Mouse (Mus musculus) lung, embryonic 16.5 days (tissue): ENCODE measurements around the gene Foxp1. TPM values are rescaled to one million over a fixed set of nuclear protein-coding genes. Genes with fewer than 3 reads are reported as not detected.

Source experiments
- ATAC-seq: fragments of 200-750 bp; cut with Nextera tagmentation; 2 replicates; pipeline ENCODE4 v1.8.0; 2017; ENCODE audit warnings: low read depth, mild to moderate bottlenecking, moderate library complexity
- H3K27ac ChIP-seq: fragments of 300-500 bp; sonication (generic); 2 replicates; pipeline ENCODE4 v1.5.1; 2014; ENCODE audit warnings: mild to moderate bottlenecking, control low read depth, low read length
- H3K27me3 ChIP-seq: fragments of 300-500 bp; sonication (generic); 2 replicates; pipeline ENCODE4 v1.6.1; 2014; ENCODE audit warnings: low read depth, low read length, mixed read lengths; ENCODE audit not compliant: control insufficient read depth, insufficient read depth
- H3K36me3 ChIP-seq: fragments of 300-500 bp; sonication (generic); 2 replicates; pipeline ENCODE4 v1.6.1; 2014; ENCODE audit warnings: low read length; ENCODE audit not compliant: control insufficient read depth, insufficient read depth
- H3K4me1 ChIP-seq: fragments of 300-500 bp; sonication (generic); replicated peaks from 2 replicates; pipeline ENCODE4 v1.6.1; 2014; ENCODE audit warnings: low read length, mixed read lengths; ENCODE audit not compliant: control insufficient read depth, insufficient read depth
- H3K4me2 ChIP-seq: fragments of 300-500 bp; sonication (generic); 2 replicates; pipeline ENCODE4 v1.6.1; 2014; ENCODE audit warnings: low read depth, low read length, control low read depth
- H3K4me3 ChIP-seq: fragments of 300-500 bp; sonication (generic); 2 replicates; pipeline ENCODE4 v1.5.1; 2014; ENCODE audit warnings: mild to moderate bottlenecking, low read length, control low read depth
- H3K9ac ChIP-seq: fragments of 300-500 bp; sonication (generic); 2 replicates; pipeline ENCODE4 v1.6.1; 2014; ENCODE audit warnings: low read length, control low read depth
- H3K9me3 ChIP-seq: fragments of 300-500 bp; sonication (generic); 2 replicates; pipeline ENCODE4 v1.6.1; 2016; ENCODE audit warnings: low read length; ENCODE audit not compliant: control insufficient read depth
- WGBS: fragments of 180-500 bp; shearing (Covaris S2); extraction: QIAGEN DNeasy Blood & Tissue Kit; methylation state at CpG from one replicate; pipeline ENCODE4 v1.1.7; 2014; 5-methylcytosine and 5-hydroxymethylcytosine counted together
- polyA plus RNA-seq: library from polyadenylated mRNA; unstranded; fragments of >200 nt; fragmentation: Nextera tagmentation; extraction: Ambion mirVana; gene quantifications from 2 replicates; pipeline ENCODE4 v1.2.1, GENCODE M21; 2015

Foxp1 gene
- polyA plus RNA-seq, 1 experiment from 2014 or later = 116 TPM

GRCm38 (mm10) chr6:99175377-99175776 lies 347.1 kb downstream of the Foxp1 start:
- peak overlapping the region; percentile 57 for H3K27ac ChIP-seq
- H3K9me3 ChIP-seq = no peaks in the 10 kb centered on the region
- H3K36me3 ChIP-seq = no peaks in the 10 kb centered on the region
- peak; percentile 49 for ATAC-seq
- 37% methylated on average over 5 of the region's 5 CpGs for WGBS
- no peak overlapping the region for H3K4me3 ChIP-seq
- no peak overlapping the region for H3K9ac ChIP-seq
- peaks cover 34% of the 10 kb centered on the region for H3K4me1 ChIP-seq
- H3K27me3 ChIP-seq = no peaks in the 10 kb centered on the region
- no peak overlapping the region for H3K4me2 ChIP-seq

- Histone ChIP-seq H3K4me2 (peak overlapping the region; percentile 30; the same call in 1 of the 2 replicates), H3K27me3 (no peaks in the 10 kb centered on the region), H3K9me3 (no peaks in the 10 kb centered on the region), H3K4me1 (peaks cover 37% of the 10 kb centered on the region), H3K36me3 (no peaks in the 10 kb centered on the region), H3K27ac (peak overlapping the region; percentile 91), H3K9ac (no peak overlapping the region), H3K4me3 (peak overlapping the region; percentile 3; the same call in 1 of the 2 replicates)
- ATAC-seq = peak; percentile 30; the same call in 1 of the 2 replicates
- 23% methylated on average over 2 of the region's 2 CpGs for WGBS
Measured at GRCm38 (mm10) chr6:99173902-99174210, 348.7 kb downstream of the Foxp1 start.

- H3K27ac ChIP-seq = peak overlapping the region; percentile 91
- peak overlapping the region; percentile 56 for H3K9ac ChIP-seq
- H3K36me3 ChIP-seq = no peaks in the 10 kb centered on the region
- H3K27me3 ChIP-seq = no peaks in the 10 kb centered on the region
- WGBS = 15% methylated on average over 14 of the region's 14 CpGs
- H3K4me3 ChIP-seq = peak overlapping the region; percentile 29
- H3K4me1 ChIP-seq = peaks cover 40% of the 10 kb centered on the region
- H3K9me3 ChIP-seq = no peaks in the 10 kb centered on the region
- H3K4me2 ChIP-seq = peak overlapping the region; percentile 30
- peak; percentile 32; the same call in 1 of the 2 replicates for ATAC-seq
Measured at GRCm38 (mm10) chr6:99173066-99173901, 349.2 kb downstream of the Foxp1 start.

GRCm38 (mm10) chr6:99172589-99172986 lies 349.9 kb downstream of the Foxp1 start:
- Histone ChIP-seq H3K27ac (peak overlapping the region; percentile 91), H3K4me2 (peak overlapping the region; percentile 30), H3K9ac (peak overlapping the region; percentile 56), H3K9me3 (no peaks in the 10 kb centered on the region), H3K27me3 (no peaks in the 10 kb centered on the region), H3K4me3 (peak overlapping the region; percentile 29), H3K4me1 (peaks cover 40% of the 10 kb centered on the region), H3K36me3 (no peaks in the 10 kb centered on the region)
- 22% methylated on average over 6 of the region's 6 CpGs for WGBS
- ATAC-seq = no peak

- Histone ChIP-seq H3K27me3 (no peaks in the 10 kb centered on the region), H3K4me3 (peak overlapping the region; percentile 29), H3K4me2 (peak overlapping the region; percentile 30), H3K36me3 (no peaks in the 10 kb centered on the region), H3K9ac (peak overlapping the region; percentile 8; the same call in 1 of the 2 replicates), H3K9me3 (no peaks in the 10 kb centered on the region), H3K27ac (peak overlapping the region; percentile 91), H3K4me1 (peaks cover 40% of the 10 kb centered on the region)
- WGBS = 41% methylated on average over 8 of the region's 8 CpGs
- peak; percentile 59 for ATAC-seq
Measured at GRCm38 (mm10) chr6:99171901-99172588, 350.5 kb downstream of the Foxp1 start.

- H3K4me2 ChIP-seq = peak overlapping the region; percentile 30
- no peaks in the 10 kb centered on the region for H3K36me3 ChIP-seq
- no peak overlapping the region for H3K4me3 ChIP-seq
- ATAC-seq = no peak
- no peaks in the 10 kb centered on the region for H3K27me3 ChIP-seq
- no peaks in the 10 kb centered on the region for H3K9me3 ChIP-seq
- peak overlapping the region; percentile 8; the same call in 1 of the 2 replicates for H3K9ac ChIP-seq
- H3K27ac ChIP-seq = peak overlapping the region; percentile 91
- whole genome bisulfite sequencing = 46% methylated on average over 6 of the region's 6 CpGs
- peaks cover 40% of the 10 kb centered on the region for H3K4me1 ChIP-seq
Measured at GRCm38 (mm10) chr6:99171281-99171825, 351.2 kb downstream of the Foxp1 start.

- H3K4me2 ChIP-seq = no peak overlapping the region
- peaks cover 38% of the 10 kb centered on the region for H3K4me1 ChIP-seq
- no peaks in the 10 kb centered on the region for H3K27me3 ChIP-seq
- H3K4me3 ChIP-seq = no peak overlapping the region
- peak overlapping the region; percentile 71 for H3K27ac ChIP-seq
- H3K9me3 ChIP-seq = no peaks in the 10 kb centered on the region
- no peaks in the 10 kb centered on the region for H3K36me3 ChIP-seq
- H3K9ac ChIP-seq = no peak overlapping the region
- peak; percentile 55 for ATAC-seq
- 55% methylated on average over 2 of the region's 2 CpGs for WGBS
Measured at GRCm38 (mm10) chr6:99168727-99169126, 353.8 kb downstream of the Foxp1 start.

- no peak for ATAC-seq
- Histone ChIP-seq H3K4me2 (no peak overlapping the region), H3K4me3 (no peak overlapping the region), H3K9ac (peak overlapping the region; percentile 4; the same call in 1 of the 2 replicates), H3K9me3 (no peaks in the 10 kb centered on the region), H3K4me1 (peaks cover 21% of the 10 kb centered on the region), H3K27me3 (no peaks in the 10 kb centered on the region), H3K27ac (peak overlapping the region; percentile 29; the same call in 1 of the 2 replicates), H3K36me3 (no peaks in the 10 kb centered on the region)
- 43% methylated on average over 8 of the region's 8 CpGs for WGBS
Measured at GRCm38 (mm10) chr6:99167001-99167400, 355.5 kb downstream of the Foxp1 start.

GRCm38 (mm10) chr6:99166169-99166568 lies 356.4 kb downstream of the Foxp1 start:
- peaks cover 14% of the 10 kb centered on the region for H3K4me1 ChIP-seq
- no peak for ATAC-seq
- 84% methylated on average over 4 of the region's 4 CpGs for WGBS

More at GRCm38 (mm10) chr6:99166169-99166568, 356.4 kb downstream of the Foxp1 start:
- Histone ChIP-seq H3K27me3 (no peaks in the 10 kb centered on the region), H3K4me3 (no peak overlapping the region), H3K9me3 (no peaks in the 10 kb centered on the region), H3K27ac (peak overlapping the region; percentile 5; the same call in 1 of the 2 replicates), H3K36me3 (no peaks in the 10 kb centered on the region), H3K4me2 (no peak overlapping the region), H3K9ac (no peak overlapping the region)
